Mouse (Mus musculus): ENCODE measurements around the gene Coq6. TPM values are rescaled to one million over a fixed set of nuclear protein-coding genes. Genes with fewer than 3 reads are reported as not detected.
A peak's percentile ranks its signal among the peaks of the same experiment; 100 is the strongest.
"Not testable (repeated sequence)": the region's sequence is repeated elsewhere in the genome, so short reads cannot be mapped to it uniquely, and the experiment has no call there.

Coq6 gene
- total RNA-seq (2021), result 10 to 100 TPM; 26.0 to 26.8 TPM
- long read RNA-seq, experiment 1, transcript Coq6-201 (12 exons, 1,602 nt), result major isoform, 14 of 27 reads
- long read RNA-seq, experiment 1, partial matches to known transcripts, result 3 of 27 reads
- long read RNA-seq, experiment 1, other reads (novel, unspliced or antisense), result 9 of 27 reads
- long read RNA-seq, experiment 2, transcript Coq6-201 (12 exons, 1,602 nt), result major isoform, 9 of 18 reads
- long read RNA-seq, experiment 2, partial matches to known transcripts, result 1 of 18 reads
- long read RNA-seq, experiment 2, other reads (novel, unspliced or antisense), result 8 of 18 reads

DNA sequence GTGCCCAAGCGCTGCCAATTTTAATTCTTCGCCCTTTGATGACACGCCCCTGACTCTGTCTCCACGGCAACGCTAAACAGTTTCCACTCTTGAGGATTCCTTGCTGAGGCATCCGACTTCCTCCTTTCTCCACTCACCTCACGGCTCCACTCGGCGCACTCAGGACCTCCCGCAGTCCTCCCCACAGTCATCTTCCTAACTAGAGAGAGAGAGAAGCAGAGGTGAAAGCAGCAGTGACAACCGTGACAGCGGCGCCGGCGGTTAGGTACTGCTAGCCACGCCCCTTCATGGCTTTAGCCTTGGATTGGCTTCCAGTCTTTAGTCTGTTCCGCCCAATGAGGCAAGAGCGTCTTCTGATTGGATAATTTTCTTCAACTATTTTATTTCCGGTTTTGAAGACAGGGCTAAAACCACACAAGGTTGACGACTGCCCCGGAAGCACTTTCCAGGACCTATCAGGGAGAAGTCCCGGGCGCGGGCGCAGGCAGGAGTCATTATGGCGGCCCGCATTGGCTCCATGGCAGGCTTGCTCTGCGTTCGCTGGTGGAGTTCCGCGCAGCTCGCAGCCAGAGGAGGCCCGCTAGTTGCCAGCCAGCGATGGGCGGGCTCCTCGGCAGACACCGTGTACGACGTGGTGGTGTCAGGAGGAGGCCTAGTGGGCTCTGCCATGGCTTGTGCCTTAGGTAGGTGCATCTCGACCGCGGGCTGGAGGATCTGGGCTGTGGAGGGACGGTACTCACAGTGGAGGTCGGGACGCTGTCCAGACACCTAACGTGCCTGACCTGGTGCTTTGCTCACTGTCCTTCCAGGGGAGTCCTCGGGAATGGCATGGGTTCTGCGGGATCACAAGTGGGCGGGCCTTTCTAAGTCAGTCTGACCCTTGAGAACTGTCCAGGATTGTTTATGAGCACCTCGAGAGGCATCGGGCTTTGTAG is at the start of gene Coq6, which contains the start of gene Fam161b:
Coq6 (plus strand) TSS at position 103 of the 935 bp plus-strand sequence.
Fam161b (minus strand) TSS at position 279 of the 935 bp plus-strand sequence.
- peak; percentile 95 to 96 for DNase-seq (ENCODE audit: low spot score in 2 of 2)

DNA sequence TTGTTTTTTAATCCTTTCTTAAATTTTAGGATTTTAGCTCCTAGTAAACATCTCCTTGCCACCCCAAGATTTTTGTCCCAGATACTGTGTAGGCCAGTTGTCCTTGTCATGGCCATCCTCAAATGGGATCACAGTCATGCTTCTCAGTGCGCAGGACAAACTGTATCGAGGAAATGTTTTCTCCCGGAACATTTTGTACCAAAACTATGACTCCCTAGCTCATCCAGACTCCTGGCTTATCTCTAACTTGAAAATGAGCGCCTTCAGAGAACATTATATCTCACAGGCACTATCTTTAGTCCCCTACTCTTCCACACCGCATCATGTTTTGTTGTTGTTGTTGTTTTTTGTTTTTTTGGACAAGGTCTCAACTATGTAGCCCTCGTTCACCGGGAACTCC is 45.5 kb upstream of the Coq6 start:
- DNase-seq (ENCODE audit: low spot score in 2 of 2), result no peak

DNA sequence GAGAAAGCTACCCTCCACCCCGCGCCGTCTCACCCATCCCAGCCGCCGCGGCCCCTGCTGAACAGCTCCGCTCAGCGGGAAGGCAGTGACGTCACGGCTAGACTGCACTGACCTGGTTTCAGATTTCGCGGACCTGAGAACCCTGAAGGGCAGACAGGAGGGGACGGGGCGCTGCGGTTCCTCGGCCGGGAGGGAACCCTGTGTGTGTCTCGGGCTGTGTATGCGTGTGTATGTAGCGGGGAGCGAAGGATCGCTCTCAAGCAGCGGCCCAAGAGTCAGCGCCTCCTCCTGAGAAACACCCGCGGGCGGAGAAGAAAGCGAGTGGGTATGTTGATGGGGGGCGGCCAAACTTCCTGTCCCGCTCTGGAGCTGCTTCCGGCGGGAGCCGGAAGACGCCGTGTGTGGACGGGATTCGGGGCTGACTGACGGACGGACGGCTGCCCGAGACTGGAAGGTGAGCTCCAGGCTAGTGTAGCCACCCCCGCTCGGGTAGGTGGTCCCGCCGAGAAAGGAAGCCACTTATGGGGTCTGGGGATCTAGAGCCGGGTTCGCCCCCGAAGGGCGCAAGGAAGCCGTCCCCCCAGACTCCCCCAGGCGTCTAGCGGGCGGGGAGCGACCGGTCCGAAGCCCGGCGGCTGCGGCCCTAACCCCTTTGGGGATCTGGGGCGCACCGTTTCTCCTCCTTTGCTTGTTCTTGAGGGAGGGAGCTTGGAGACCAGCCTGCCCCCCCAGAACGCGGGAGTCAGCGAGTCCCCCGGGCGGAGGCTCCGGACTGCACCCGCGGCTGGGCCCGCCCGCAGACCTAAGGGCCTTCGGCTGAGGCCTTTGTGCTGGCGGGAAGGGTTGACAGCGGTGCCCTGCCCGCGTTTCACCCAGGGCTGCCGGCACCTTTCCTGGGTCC is 44.5 kb upstream of the Coq6 start, which contains the start of gene Zfp410:
Zfp410 (plus strand) TSS at position 132 of the 901 bp plus-strand sequence.
- DNase-seq (ENCODE audit: low spot score in 2 of 2), result peak; percentile 76 to 85

- no peak for DNase-seq (ENCODE audit: low spot score in 2 of 2)
Observed at GRCm38 (mm10) chr12:84327111-84327512, 34.3 kb upstream of the Coq6 start.

- DNase-seq (ENCODE audit: low spot score in 2 of 2), result no peak
Observed at GRCm38 (mm10) chr12:84336963-84337625, 24.4 kb upstream of the Coq6 start.

- DNase-seq (ENCODE audit: low spot score in 2 of 2), result no peak
Observed at GRCm38 (mm10) chr12:84347192-84347591, 14.3 kb upstream of the Coq6 start.

- DNase-seq (ENCODE audit: low spot score in 2 of 2), result not testable (repeated sequence)
Observed at GRCm38 (mm10) chr12:84358699-84359098, 2.8 kb upstream of the Coq6 start.

DNA sequence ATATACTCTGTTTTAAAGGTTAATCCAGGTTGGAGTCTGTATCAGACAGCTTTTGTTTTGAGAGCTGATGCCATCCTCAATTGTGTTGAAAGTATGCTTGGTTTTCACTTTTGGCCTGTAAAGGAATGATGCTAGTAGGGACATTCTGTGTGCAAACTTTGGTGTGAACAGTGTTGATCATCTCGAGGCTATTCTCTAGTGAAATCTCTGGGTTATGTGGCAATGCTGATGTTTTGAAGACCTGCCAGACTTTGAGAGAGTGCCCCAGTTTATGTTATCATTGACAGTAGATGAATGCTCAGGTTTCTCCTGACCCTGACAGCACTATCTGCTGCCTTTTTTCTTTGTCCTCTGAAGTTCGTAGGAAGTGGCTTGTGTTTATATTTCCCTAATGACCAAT is 1.4 kb downstream of the Coq6 start:
- no peak for DNase-seq (ENCODE audit: low spot score in 2 of 2)

GRCm38 (mm10) chr12:84364291-84364690 is 2.8 kb downstream of the Coq6 start:
- DNase-seq (ENCODE audit: low spot score in 2 of 2), result no peak

GRCm38 (mm10) chr12:84365137-84365536 is 3.7 kb downstream of the Coq6 start:
- DNase-seq (ENCODE audit: low spot score in 2 of 2), result no peak

GRCm38 (mm10) chr12:84366971-84367370 is 5.5 kb downstream of the Coq6 start:
- DNase-seq (ENCODE audit: low spot score in 2 of 2), result no peak

GRCm38 (mm10) chr12:84371647-84372046 is 10.2 kb downstream of the Coq6 start:
- no peak for DNase-seq (ENCODE audit: low spot score in 2 of 2)

GRCm38 (mm10) chr12:84373831-84374481 is 12.5 kb downstream of the Coq6 start:
- DNase-seq (ENCODE audit: low spot score in 2 of 2), result no peak

GRCm38 (mm10) chr12:84382369-84382768 is 20.9 kb downstream of the Coq6 start:
- DNase-seq (ENCODE audit: low spot score in 2 of 2), result no peak

GRCm38 (mm10) chr12:84384644-84385081 is 23.2 kb downstream of the Coq6 start:
- DNase-seq (ENCODE audit: low spot score in 2 of 2), result no peak

DNA sequence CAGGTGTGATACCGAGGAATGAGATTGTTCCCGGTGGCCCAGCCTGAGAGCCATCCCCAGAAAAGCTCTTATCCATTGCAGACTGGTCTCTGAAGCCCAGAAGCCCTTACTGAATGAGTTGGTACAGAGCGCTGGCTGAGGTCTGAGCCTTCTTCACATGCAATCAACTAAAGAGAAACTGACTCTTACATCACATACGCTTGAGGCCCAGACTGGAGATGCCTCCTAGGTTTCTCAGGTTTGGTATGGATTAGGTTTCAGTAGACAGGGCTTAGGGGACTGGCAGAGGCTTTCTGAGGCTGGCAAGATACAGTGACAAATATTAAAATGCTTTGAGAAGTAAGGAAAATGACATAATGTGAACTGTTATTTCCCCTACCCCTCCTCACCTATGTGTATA is 24.0 kb downstream of the Coq6 start:
- no peak for DNase-seq (ENCODE audit: low spot score in 2 of 2)

DNA sequence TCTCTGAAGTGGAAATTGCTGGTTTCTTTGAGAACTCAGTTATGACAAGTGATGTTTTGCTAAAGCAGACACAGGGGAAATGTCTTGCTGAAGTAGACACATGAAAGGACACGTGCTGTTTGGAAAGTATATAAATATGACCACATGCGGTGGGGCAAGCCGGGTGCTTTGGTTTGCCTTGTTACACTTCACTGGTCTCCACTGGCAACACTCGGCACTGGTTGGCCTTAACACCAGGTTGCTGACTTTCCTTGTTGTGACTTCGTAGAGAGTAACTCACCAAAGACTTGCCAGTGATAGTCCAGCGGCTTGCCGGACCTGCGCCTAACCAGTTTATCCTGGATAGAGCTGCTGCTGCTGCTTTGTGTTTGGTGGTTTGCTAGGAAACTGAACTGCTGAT is 26.6 kb downstream of the Coq6 start:
- no peak for DNase-seq (ENCODE audit: low spot score in 2 of 2)

DNA sequence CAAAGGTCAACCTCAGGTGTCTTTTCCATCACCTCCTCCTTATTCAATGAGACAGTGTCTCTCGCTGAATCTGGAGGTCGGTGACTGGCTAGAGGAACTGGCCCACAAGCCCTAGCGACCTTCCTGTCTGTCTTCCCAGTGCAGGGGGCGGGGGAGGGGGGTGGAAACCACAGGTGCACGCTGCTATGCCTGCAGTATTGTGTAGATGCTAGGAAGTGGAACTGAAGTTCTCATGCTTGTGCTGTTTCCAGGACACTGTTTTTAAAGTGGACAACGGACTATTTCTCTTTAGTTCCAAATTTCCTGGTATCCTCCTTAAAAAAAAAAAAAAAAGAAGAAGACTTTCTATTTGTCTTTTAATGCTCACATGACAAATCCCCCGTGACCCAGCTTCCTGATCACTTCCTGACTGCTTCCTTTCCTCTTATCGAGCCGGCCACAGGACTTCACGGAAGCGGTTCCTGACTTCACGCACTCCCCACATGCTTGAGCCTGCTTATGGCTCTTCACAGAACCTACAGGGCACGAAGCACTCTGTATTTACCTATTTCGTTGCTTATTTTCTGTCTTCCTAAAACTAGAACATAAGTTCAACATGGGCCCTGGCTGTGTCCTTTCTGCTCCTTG is 27.4 kb downstream of the Coq6 start:
- no peak for DNase-seq (ENCODE audit: low spot score in 2 of 2)

DNA sequence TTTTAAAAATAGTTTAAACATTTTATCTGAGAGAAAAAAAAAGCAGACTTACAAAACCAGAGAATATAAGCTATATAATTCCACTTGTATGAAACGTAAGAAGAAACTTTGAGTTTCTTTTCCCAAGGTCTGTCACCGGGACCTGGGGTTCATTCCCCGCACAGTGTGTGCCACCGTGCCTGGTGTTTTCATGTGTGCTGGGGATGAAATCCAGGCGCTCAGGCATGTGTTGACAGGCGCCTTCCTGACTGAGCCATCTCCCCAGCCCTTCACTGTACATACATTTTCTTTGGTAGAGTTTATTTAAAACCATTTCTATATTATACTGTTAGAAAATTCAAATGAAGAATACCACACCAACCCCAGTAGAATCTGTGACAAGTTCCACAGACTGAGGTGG is 28.9 kb downstream of the Coq6 start:
- DNase-seq (ENCODE audit: low spot score in 2 of 2), result no peak
